Mouse (Mus musculus) C2C12 (cell line): ENCODE results near the gene Atp6v1b1.

Source experiments
- CTCF ChIP-seq: IDR thresholded peaks from one replicate; pipeline ENCODE4 v1.5.1; 2011; ENCODE audit not compliant: control insufficient read depth, insufficient read depth, insufficient read length
- MYOG ChIP-seq: IDR thresholded peaks from one replicate; pipeline ENCODE4 v1.6.1; 2011; ENCODE audit not compliant: control insufficient read depth, insufficient read length; ENCODE audit errors: extremely low read depth
- USF1 ChIP-seq: IDR thresholded peaks from one replicate; pipeline ENCODE4 v1.6.1; 2011; ENCODE audit warnings: low read depth, mild to moderate bottlenecking, control low read depth, moderate library complexity

DNA sequence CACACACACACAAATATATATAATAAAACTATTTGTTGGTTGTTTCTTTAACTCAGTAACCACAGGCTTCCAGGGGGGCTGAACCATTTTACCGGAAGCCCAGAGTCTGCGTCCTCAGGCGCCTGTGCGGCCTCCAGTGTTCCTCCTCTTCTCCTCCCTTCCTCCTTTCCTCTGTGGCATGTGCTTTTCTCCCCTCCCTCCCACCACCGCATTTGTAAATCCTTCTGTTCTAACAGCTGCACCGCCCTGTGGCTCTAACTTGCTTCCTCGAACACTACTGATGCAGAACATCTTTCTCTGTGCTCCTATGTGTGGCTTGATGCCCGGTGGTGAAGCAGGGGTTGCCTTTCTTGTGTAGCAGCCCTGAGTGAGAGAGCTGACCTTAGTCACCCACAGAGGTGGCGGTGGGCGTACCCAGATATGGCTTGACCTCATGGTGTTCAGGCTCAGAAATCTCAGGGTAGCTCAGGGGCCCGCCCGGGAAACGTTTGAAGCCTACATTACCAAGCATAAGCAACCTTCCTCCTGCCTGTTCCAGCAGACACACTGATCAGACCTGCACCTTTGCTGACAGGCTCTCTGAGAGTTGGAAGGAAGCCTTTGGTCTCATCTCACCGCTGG lies 13.3 kb upstream of the Atp6v1b1 start:
- no peak for TF ChIP-seq CTCF
- TF ChIP-seq USF1, result no peak
- TF ChIP-seq MYOG, result no peak
